Mouse (Mus musculus) lung, postnatal 14 days (tissue): Measurements from ENCODE around the gene Rnf114.

ENCODE experiments used
- DNase-seq: peaks from one replicate; pipeline ENCODE4 v3.0.0; 2021

The Rnf114 gene

GRCm38 (mm10) chr2:167541324-167541723 is 48.9 kb downstream of the Rnf114 start:
- DNase-seq, result no peak

GRCm38 (mm10) chr2:167541761-167542160 is 49.3 kb downstream of the Rnf114 start:
- DNase-seq, result no peak

- no peak for DNase-seq
These were observed 49.9 kb downstream of the Rnf114 start for GRCm38 (mm10) chr2:167542361-167542760.

- DNase-seq, result peak; percentile 70
These were observed 50.9 kb downstream of the Rnf114 start for GRCm38 (mm10) chr2:167543121-167544003.

GRCm38 (mm10) chr2:167544004-167544356 is 51.5 kb downstream of the Rnf114 start:
- peak; percentile 67 for DNase-seq

GRCm38 (mm10) chr2:167544456-167544855 is 52.0 kb downstream of the Rnf114 start:
- DNase-seq, result peak; percentile 45

- no peak for DNase-seq
These were observed 54.2 kb downstream of the Rnf114 start for GRCm38 (mm10) chr2:167546447-167547195.

GRCm38 (mm10) chr2:167547444-167547843 is 55.0 kb downstream of the Rnf114 start:
- no peak for DNase-seq

- no peak for DNase-seq
These were observed 56.5 kb downstream of the Rnf114 start for GRCm38 (mm10) chr2:167548961-167549360.

GRCm38 (mm10) chr2:167550341-167550854 is 58.0 kb downstream of the Rnf114 start:
- DNase-seq, result no peak

- DNase-seq, result no peak
These were observed 59.0 kb downstream of the Rnf114 start for GRCm38 (mm10) chr2:167551342-167551920.

- DNase-seq, result no peak
These were observed 59.8 kb downstream of the Rnf114 start for GRCm38 (mm10) chr2:167552292-167552691.

GRCm38 (mm10) chr2:167552927-167553402 is 60.5 kb downstream of the Rnf114 start:
- DNase-seq, result peak; percentile 14

GRCm38 (mm10) chr2:167555766-167556165 is 63.3 kb downstream of the Rnf114 start:
- no peak for DNase-seq

- DNase-seq, result no peak
These were observed 67.0 kb downstream of the Rnf114 start for GRCm38 (mm10) chr2:167559413-167559812.

- DNase-seq, result peak; percentile 50
These were observed 69.7 kb downstream of the Rnf114 start for GRCm38 (mm10) chr2:167562101-167562500.

GRCm38 (mm10) chr2:167563035-167563434 is 70.6 kb downstream of the Rnf114 start:
- no peak for DNase-seq

GRCm38 (mm10) chr2:167563703-167564102 is 71.3 kb downstream of the Rnf114 start:
- no peak for DNase-seq

GRCm38 (mm10) chr2:167564551-167565311 is 72.3 kb downstream of the Rnf114 start:
- DNase-seq, result no peak

GRCm38 (mm10) chr2:167565312-167565656 is 72.8 kb downstream of the Rnf114 start:
- no peak for DNase-seq

GRCm38 (mm10) chr2:167565682-167566081 is 73.2 kb downstream of the Rnf114 start:
- peak; percentile 41 for DNase-seq
